Mouse (Mus musculus): ENCODE results near the gene Ost4. TPM values are rescaled to one million over a fixed set of nuclear protein-coding genes. Genes with fewer than 3 reads are reported as not detected.

Ost4 gene
- polyA plus RNA-seq, 1 experiment = 323 TPM

- 59% methylated on average over 2 of the region's 2 CpGs for WGBS
- DNase-seq (ENCODE audit: low read depth, low spot score) = no peak
These were observed 18.5 kb upstream of the Ost4 start for GRCm38 (mm10) chr5:30926073-30926472.

GRCm38 (mm10) chr5:30925217-30925616, 17.6 kb upstream of the Ost4 start:
- DNase-seq (ENCODE audit: low read depth, low spot score) = no peak
- WGBS = 71% methylated on average over 5 of the region's 5 CpGs

- DNase-seq (ENCODE audit: low read depth, low spot score) = no peak
- 85% methylated on average over 8 of the region's 8 CpGs for WGBS
These were observed 17.0 kb upstream of the Ost4 start for GRCm38 (mm10) chr5:30924614-30925013.

GRCm38 (mm10) chr5:30923119-30923518, 15.5 kb upstream of the Ost4 start:
- 75% methylated on average over 6 of the region's 6 CpGs for WGBS
- DNase-seq (ENCODE audit: low read depth, low spot score) = no peak

- no peak for DNase-seq (ENCODE audit: low read depth, low spot score)
- 62% methylated on average over 10 of the region's 10 CpGs for WGBS
These were observed 15.0 kb upstream of the Ost4 start for GRCm38 (mm10) chr5:30922581-30923041.

- WGBS = 2% methylated on average over 38 of the region's 40 CpGs
- DNase-seq (ENCODE audit: low read depth, low spot score) = peak; percentile 67
These were observed 13.9 kb upstream of the Ost4 start, which contains the start of gene Khk for GRCm38 (mm10) chr5:30921256-30922033. Gene Khk (plus strand): TSS chr5:30921431.

- WGBS = 26% methylated on average over 19 of the region's 19 CpGs
- DNase-seq (ENCODE audit: low read depth, low spot score) = no peak
These were observed 13.0 kb upstream of the Ost4 start for GRCm38 (mm10) chr5:30920621-30921020.

GRCm38 (mm10) chr5:30919831-30920614, 12.4 kb upstream of the Ost4 start:
- WGBS = 63% methylated on average over 11 of the region's 11 CpGs
- DNase-seq (ENCODE audit: low read depth, low spot score) = no peak

- no peak for DNase-seq (ENCODE audit: low read depth, low spot score)
- 86% methylated on average over 8 of the region's 8 CpGs for WGBS
These were observed 11.1 kb upstream of the Ost4 start for GRCm38 (mm10) chr5:30918691-30919090.

GRCm38 (mm10) chr5:30917891-30918670, 10.5 kb upstream of the Ost4 start:
- WGBS = 87% methylated on average over 31 of the region's 31 CpGs
- DNase-seq (ENCODE audit: low read depth, low spot score) = no peak

GRCm38 (mm10) chr5:30917348-30917747, 9.8 kb upstream of the Ost4 start:
- 93% methylated on average over 11 of the region's 11 CpGs for WGBS
- DNase-seq (ENCODE audit: low read depth, low spot score) = no peak

GRCm38 (mm10) chr5:30916841-30917240, 9.3 kb upstream of the Ost4 start:
- no peak for DNase-seq (ENCODE audit: low read depth, low spot score)
- WGBS = 95% methylated on average over 9 of the region's 9 CpGs

GRCm38 (mm10) chr5:30915974-30916433, 8.4 kb upstream of the Ost4 start:
- peak; percentile 87 for DNase-seq (ENCODE audit: low read depth, low spot score)
- 2% methylated on average over 7 of the region's 7 CpGs for WGBS

- no peak for DNase-seq (ENCODE audit: low read depth, low spot score)
- WGBS = 61% methylated on average over 9 of the region's 9 CpGs
These were observed 7.9 kb upstream of the Ost4 start for GRCm38 (mm10) chr5:30915456-30915855.

GRCm38 (mm10) chr5:30914849-30915248, 7.3 kb upstream of the Ost4 start:
- no peak for DNase-seq (ENCODE audit: low read depth, low spot score)
- WGBS = 67% methylated on average over 6 of the region's 6 CpGs

GRCm38 (mm10) chr5:30914101-30914635, 6.6 kb upstream of the Ost4 start:
- whole genome bisulfite sequencing = 65% methylated on average over 7 of the region's 7 CpGs
- no peak for DNase-seq (ENCODE audit: low read depth, low spot score)

- 51% methylated on average over 12 of the region's 13 CpGs for WGBS
- DNase-seq (ENCODE audit: low read depth, low spot score) = no peak
These were observed 5.7 kb upstream of the Ost4 start, which contains the start of gene Emilin1 for GRCm38 (mm10) chr5:30913060-30913841. Gene Emilin1 (plus strand): TSS chr5:30913402.

- 71% methylated on average over 5 of the region's 5 CpGs for WGBS
- DNase-seq (ENCODE audit: low read depth, low spot score) = no peak
These were observed 4.6 kb upstream of the Ost4 start for GRCm38 (mm10) chr5:30912156-30912555.

- no peak for DNase-seq (ENCODE audit: low read depth, low spot score)
These were observed 2.9 kb upstream of the Ost4 start for GRCm38 (mm10) chr5:30910481-30910880.
